Mouse (Mus musculus) CH12.LX (cell line): Measurements from ENCODE around the gene Htr1b. TPM values are rescaled to one million over a fixed set of nuclear protein-coding genes. Genes with fewer than 3 reads are reported as not detected.

Experiments
- DNase-seq: peaks from one replicate; pipeline ENCODE4 v3.0.0-alpha.2; 2013; ENCODE audit errors: extremely low read depth
- H3K27ac ChIP-seq: 2 replicates; pipeline ENCODE4 v1.5.1; 2012; ENCODE audit warnings: low read depth, mild to moderate bottlenecking, control low read depth, moderate library complexity; ENCODE audit not compliant: insufficient read depth
- H3K27me3 ChIP-seq: replicated peaks from 2 replicates; pipeline ENCODE3; 2012; ENCODE audit warnings: inconsistent platforms
- H3K36me3 ChIP-seq, 2 experiments: replicated peaks in 1 of 2; 2 replicates each; pipeline versions ENCODE3 to v1.6.1; 2012; ENCODE audit warnings: inconsistent platforms in 1 of 2, low read length in 1 of 2, mild to moderate bottlenecking in 1 of 2, mixed read lengths in 1 of 2, moderate library complexity in 1 of 2; ENCODE audit not compliant: control insufficient read depth in 1 of 2, insufficient read depth in 1 of 2
- H3K4me1 ChIP-seq, 2 experiments: 2 replicates each; pipeline ENCODE4 v1.6.1; 2012; ENCODE audit warnings: inconsistent platforms in 1 of 2, moderate library complexity in 1 of 2; ENCODE audit not compliant: insufficient read depth in 2 of 2, control insufficient read depth in 1 of 2
- H3K4me2 ChIP-seq: 2 replicates; pipeline ENCODE4 v1.6.1; 2012; ENCODE audit warnings: low read depth, mild to moderate bottlenecking, control low read depth; ENCODE audit not compliant: poor library complexity, insufficient read depth, severe bottlenecking
- H3K4me3 ChIP-seq, 3 experiments: fragments of 150-350 bp in 1 of 3; sonication (generic) in 1 of 3; replicated peaks in 1 of 3; 2 replicates each; pipeline versions ENCODE3 to v1.5.1; 2011 to 2012; ENCODE audit warnings: low read depth in 2 of 3, low read length in 2 of 3, mild to moderate bottlenecking in 2 of 3, moderate library complexity in 2 of 3, control low read depth in 1 of 3, improper control_type of control experiment in 1 of 3, inconsistent platforms in 1 of 3, mixed read lengths in 1 of 3; ENCODE audit not compliant: poor library complexity in 1 of 3
- H3K79me2 ChIP-seq: replicated peaks from 2 replicates; pipeline ENCODE4 v1.6.1; 2012; ENCODE audit warnings: mild to moderate bottlenecking, moderate library complexity; ENCODE audit not compliant: control insufficient read depth, poor library complexity, insufficient read depth, severe bottlenecking; ENCODE audit errors: extremely low read depth
- H3K9ac ChIP-seq: 2 replicates; pipeline ENCODE4 v1.6.1; 2012; ENCODE audit warnings: low read depth, mild to moderate bottlenecking, control low read depth, moderate library complexity; ENCODE audit not compliant: insufficient read depth
- H3K9me3 ChIP-seq: replicated peaks from 2 replicates; pipeline ENCODE3; 2012; ENCODE audit warnings: low read length, inconsistent platforms, mixed read lengths
- CHD1 ChIP-seq: IDR thresholded peaks from 2 replicates; pipeline ENCODE4 v1.6.1; 2012; ENCODE audit warnings: low read depth, low read length, improper control_type of control experiment, inconsistent platforms
- E2F4 ChIP-seq: IDR thresholded peaks from 2 replicates; pipeline ENCODE4 v1.6.1; 2011; ENCODE audit warnings: low read depth, low read length, improper control_type of control experiment; ENCODE audit not compliant: insufficient replicate concordance
- ETS1 ChIP-seq: conservative IDR thresholded peaks from 2 replicates; pipeline ENCODE4 v1.6.1; 2012; ENCODE audit warnings: low read depth, mild to moderate bottlenecking, inconsistent platforms, low read length, improper control_type of control experiment, moderate library complexity
- GABPA ChIP-seq: IDR thresholded peaks from 2 replicates; pipeline ENCODE4 v1.6.1; 2012; ENCODE audit warnings: low read depth, low read length, improper control_type of control experiment, inconsistent platforms; ENCODE audit not compliant: insufficient replicate concordance
- HCFC1 ChIP-seq: IDR thresholded peaks from 2 replicates; pipeline ENCODE4 v1.6.1; 2012; ENCODE audit warnings: low read depth, mild to moderate bottlenecking, inconsistent platforms, low read length, improper control_type of control experiment
- JUN ChIP-seq: IDR thresholded peaks from 2 replicates; pipeline ENCODE4 v1.6.1; 2011; ENCODE audit warnings: low read depth, mild to moderate bottlenecking, low read length, improper control_type of control experiment, moderate library complexity; ENCODE audit not compliant: insufficient read depth
- KAT2A ChIP-seq: IDR thresholded peaks from 2 replicates; pipeline ENCODE4 v1.6.1; 2012; ENCODE audit warnings: low read length, improper control_type of control experiment, inconsistent platforms; ENCODE audit not compliant: insufficient replicate concordance
- MAZ ChIP-seq: IDR thresholded peaks from 2 replicates; pipeline ENCODE4 v1.6.1; 2012; ENCODE audit warnings: low read depth, mild to moderate bottlenecking, inconsistent platforms, low read length, improper control_type of control experiment, moderate library complexity
- MYC ChIP-seq: IDR thresholded peaks from 2 replicates; pipeline ENCODE4 v1.6.1; 2011; ENCODE audit warnings: low read depth, mild to moderate bottlenecking, improper control_type of control experiment, low read length
- NELFE ChIP-seq: IDR thresholded peaks from 2 replicates; pipeline ENCODE4 v1.6.1; 2011; ENCODE audit warnings: low read depth, low read length, improper control_type of control experiment
- POLR2A ChIP-seq: IDR thresholded peaks from 2 replicates; pipeline ENCODE4 v1.6.1; 2011; ENCODE audit warnings: low read depth, mild to moderate bottlenecking, improper control_type of control experiment, low read length
- RAD21 ChIP-seq: IDR thresholded peaks from 2 replicates; pipeline ENCODE4 v1.6.1; 2011; ENCODE audit warnings: low read depth, mild to moderate bottlenecking, low read length, improper control_type of control experiment, moderate library complexity
- SIN3A ChIP-seq: IDR thresholded peaks from 2 replicates; pipeline ENCODE4 v1.6.1; 2012; ENCODE audit warnings: low read length, improper control_type of control experiment, inconsistent platforms
- SMC3 ChIP-seq: IDR thresholded peaks from 2 replicates; pipeline ENCODE4 v1.6.1; 2011; ENCODE audit warnings: low read depth, low read length, improper control_type of control experiment
- UBTF ChIP-seq: IDR thresholded peaks from 2 replicates; pipeline ENCODE4 v1.6.1; 2012; ENCODE audit warnings: low read depth, mild to moderate bottlenecking, inconsistent platforms, low read length, improper control_type of control experiment, moderate library complexity
- USF2 ChIP-seq: conservative IDR thresholded peaks from 2 replicates; pipeline ENCODE4 v1.6.1; 2011; ENCODE audit warnings: low read depth, low read length, improper control_type of control experiment
- dilution Hi-C: fragments of 300-500 bp; cut with MboI; formaldehyde crosslinking; loops from 2 replicates; pipeline ENCODE4 v1.14.3; 2020; ENCODE audit warnings: low sequenced_read_pairs; ENCODE audit not compliant: extremely low pct_unique_long_range_greater_than_20kb, extremely low pct_ligation_motif_present
- in situ Hi-C: fragments of 300-500 bp; cut with MboI; formaldehyde crosslinking; loops from 3 replicates; pipeline ENCODE4 v1.14.3; 2019; ENCODE audit warnings: low sequenced_read_pairs, low pct_ligation_motif_present, low pct_unique_long_range_greater_than_20kb, mixed read lengths
- polyA plus RNA-seq: library from polyadenylated mRNA; unstranded; fragments of >175 nt; gene quantifications from 2 replicates; pipeline ENCODE4 v1.2.1, GENCODE M21; 2012; ENCODE audit warnings: low read depth; ENCODE audit not compliant: insufficient read length
- total RNA-seq, 2 experiments: library from RNA; depleted of rRNA; stranded (reverse); fragments of 300-350 nt in 1 of 2; fragments of >200 nt in 1 of 2; gene quantifications; 2 replicates each; pipeline ENCODE4 v1.2.3; 2012 to 2014

Gene Htr1b
- total and polyA plus RNA-seq, 3 experiments: not detected

DNA sequence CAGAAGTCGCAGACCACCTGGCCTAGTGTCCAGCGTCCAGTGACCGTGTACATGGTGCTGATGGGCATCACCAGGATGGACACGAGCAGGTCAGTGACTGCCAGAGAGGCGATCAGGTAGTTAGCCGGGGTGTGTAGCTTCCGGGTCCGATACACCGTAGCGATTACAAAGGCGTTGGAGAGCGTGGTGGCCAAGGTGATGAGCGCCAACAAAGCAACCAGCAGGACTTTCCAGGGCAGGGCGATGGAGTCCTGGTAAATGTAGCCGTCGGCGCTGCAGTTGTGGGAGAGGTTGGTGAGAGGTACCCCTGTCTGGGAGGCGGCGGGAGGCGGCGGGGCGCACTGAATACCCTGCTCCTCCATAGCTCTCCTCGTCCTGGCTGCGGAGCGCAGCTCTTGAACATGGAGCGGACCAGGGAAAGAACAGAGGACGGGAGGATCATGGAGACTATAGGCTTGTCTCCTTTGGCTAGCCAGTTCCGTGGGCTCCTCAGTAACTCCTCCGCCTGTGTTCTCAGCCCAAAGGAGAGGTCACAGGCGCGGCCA is 1.4 kb downstream of the Htr1b start:
- H3K9ac ChIP-seq: no peak overlapping the region
- no peak overlapping the region for H3K4me3 ChIP-seq
- no peaks in the 10 kb centered on the region for H3K79me2 ChIP-seq
- H3K36me3 ChIP-seq: no peaks in the 10 kb centered on the region
- peaks cover 13% of the 10 kb centered on the region for H3K9me3 ChIP-seq
- DNase-seq: no peak
- in situ Hi-C loops (loop anchor here (25.0 kb wide), 1 partner anchor 1320 kb away; no protein-coding TSS in a partner anchor), dilution Hi-C loops (no loop called here)
- TF ChIP-seq MYC (no peak), MAZ (no peak), RAD21 (no peak), CHD1 (no peak), POLR2A (no peak), GABPA (no peak), SIN3A (no peak), E2F4 (no peak), ETS1 (no peak), NELFE (no peak), SMC3 (no peak)
- no peaks in the 10 kb centered on the region for H3K4me1 ChIP-seq
- no peak overlapping the region for H3K27ac ChIP-seq
- H3K27me3 ChIP-seq: no peaks in the 10 kb centered on the region
- no peak overlapping the region for H3K4me2 ChIP-seq

- H3K36me3 ChIP-seq: no peaks in the 10 kb centered on the region
- TF ChIP-seq USF2 (no peak), CHD1 (no peak), NELFE (no peak), E2F4 (no peak), KAT2A (no peak), UBTF (no peak), HCFC1 (no peak), SIN3A (no peak), JUN (no peak)
- TF ChIP-seq, all 38 proteins: peak for 0
- Histone ChIP-seq H3K27me3 (no peaks in the 10 kb centered on the region), H3K4me2 (no peak overlapping the region), H3K9ac (no peak overlapping the region), H3K27ac (no peak overlapping the region), H3K4me3 (no peak overlapping the region), H3K79me2 (no peaks in the 10 kb centered on the region), H3K9me3 (peaks cover 13% of the 10 kb centered on the region), H3K4me1 (no peaks in the 10 kb centered on the region)
- DNase-seq: no peak
- in situ Hi-C loops (loop anchor here (25.0 kb wide), 1 partner anchor 1319 kb away; no protein-coding TSS in a partner anchor), dilution Hi-C loops (no loop called here)
These were observed 2.0 kb downstream of the Htr1b start for GRCm38 (mm10) chr9:81631581-81632091.
